Mouse (Mus musculus) midbrain, embryonic 15.5 days (tissue): ENCODE results near the gene Ankrd10. TPM values are rescaled to one million over a fixed set of nuclear protein-coding genes. Genes with fewer than 3 reads are reported as not detected.
"Not testable (repeated sequence)": the region's sequence is repeated elsewhere in the genome, so short reads cannot be mapped to it uniquely, and the experiment has no call there.

Source experiments
- ATAC-seq: fragments of 200-750 bp; cut with Nextera tagmentation; replicated peaks from 2 replicates; pipeline ENCODE4 v1.8.0; 2017; ENCODE audit warnings: moderate TSS enrichment
- H3K27ac ChIP-seq: fragments of 300-500 bp; sonication (generic); 2 replicates; pipeline ENCODE4 v1.5.1; 2015; ENCODE audit warnings: mild to moderate bottlenecking, inconsistent platforms
- H3K27me3 ChIP-seq: fragments of 300-500 bp; sonication (generic); replicated peaks from 2 replicates; pipeline ENCODE4 v1.6.1; 2015; ENCODE audit warnings: inconsistent platforms
- H3K36me3 ChIP-seq: fragments of 300-500 bp; sonication (generic); replicated peaks from 2 replicates; pipeline ENCODE4 v1.6.1; 2015; ENCODE audit warnings: inconsistent platforms
- H3K4me1 ChIP-seq: fragments of 300-500 bp; sonication (generic); 2 replicates; pipeline ENCODE4 v1.6.1; 2015; ENCODE audit warnings: inconsistent platforms
- H3K4me2 ChIP-seq: fragments of 300-500 bp; sonication (generic); 2 replicates; pipeline ENCODE4 v1.6.1; 2015; ENCODE audit warnings: inconsistent platforms, mild to moderate bottlenecking, moderate library complexity
- H3K4me3 ChIP-seq: fragments of 300-500 bp; sonication (generic); 2 replicates; pipeline ENCODE4 v1.5.1; 2015; ENCODE audit warnings: mild to moderate bottlenecking, inconsistent platforms
- H3K9ac ChIP-seq: fragments of 300-500 bp; sonication (generic); 2 replicates; pipeline ENCODE4 v1.6.1; 2015; ENCODE audit warnings: mild to moderate bottlenecking, inconsistent platforms
- H3K9me3 ChIP-seq: fragments of 300-500 bp; sonication (generic); 2 replicates; pipeline ENCODE4 v1.6.1; 2016; ENCODE audit warnings: inconsistent platforms
- WGBS: fragments of 180-500 bp; shearing (Covaris S2); methylation state at CpG from one replicate; pipeline ENCODE4 v1.1.7; 2015; ENCODE audit warnings: mixed read lengths; 5-methylcytosine and 5-hydroxymethylcytosine counted together
- microRNA-seq: library from miRNA; unstranded; fragments of <30 nt; microRNA quantifications from one replicate; pipeline ENCODE4, GENCODE M21; 2016
- polyA plus RNA-seq: library from polyadenylated mRNA; unstranded; fragments of >200 nt; fragmentation: Nextera tagmentation; extraction: Ambion mirVana; gene quantifications from 2 replicates; pipeline ENCODE4 v1.2.1, GENCODE M21; 2015

Ankrd10 gene
- polyA plus RNA-seq, 1 experiment from 2014 or later = 98.4 TPM

DNA sequence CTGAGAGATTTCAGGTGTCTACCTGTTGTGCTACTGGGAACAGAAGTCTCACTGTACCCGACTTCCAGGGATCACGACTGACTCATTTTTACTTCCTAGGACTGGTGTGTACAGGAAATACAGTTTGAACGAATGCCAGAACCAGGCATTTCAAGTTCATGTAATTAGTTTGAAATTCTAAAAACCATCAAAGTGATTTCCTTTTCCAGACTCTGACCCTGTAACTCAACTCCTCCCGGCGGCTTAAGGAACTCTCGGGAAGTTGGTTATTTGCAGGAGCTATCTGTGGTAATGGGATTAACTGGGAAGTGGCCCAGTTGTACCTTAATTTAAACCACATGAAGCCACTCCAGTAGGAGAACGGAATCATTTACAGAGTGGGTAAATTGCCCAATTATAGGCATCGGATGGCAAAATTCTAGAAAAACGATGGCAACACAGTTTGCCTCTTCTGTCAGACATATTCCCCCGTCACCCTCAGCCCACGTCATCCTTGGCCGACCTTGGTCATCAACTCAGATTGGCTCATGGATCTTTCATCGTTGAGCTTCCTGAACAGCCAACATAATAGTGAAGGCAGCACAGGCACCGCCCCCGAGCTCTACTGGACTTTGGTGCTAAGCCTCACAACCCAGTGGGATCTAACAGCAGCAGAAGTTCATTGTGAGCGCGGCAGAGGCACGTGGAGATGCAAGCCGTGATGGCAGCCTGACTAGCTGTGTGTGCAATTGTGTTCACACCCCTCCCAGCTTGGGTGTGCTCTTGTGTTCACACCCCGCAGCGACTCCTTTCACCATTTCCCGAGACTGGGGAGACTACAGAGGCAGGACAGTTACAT lies 66.1 kb downstream of the Ankrd10 start:
- WGBS = 87% methylated on average over 22 of the region's 22 CpGs

DNA sequence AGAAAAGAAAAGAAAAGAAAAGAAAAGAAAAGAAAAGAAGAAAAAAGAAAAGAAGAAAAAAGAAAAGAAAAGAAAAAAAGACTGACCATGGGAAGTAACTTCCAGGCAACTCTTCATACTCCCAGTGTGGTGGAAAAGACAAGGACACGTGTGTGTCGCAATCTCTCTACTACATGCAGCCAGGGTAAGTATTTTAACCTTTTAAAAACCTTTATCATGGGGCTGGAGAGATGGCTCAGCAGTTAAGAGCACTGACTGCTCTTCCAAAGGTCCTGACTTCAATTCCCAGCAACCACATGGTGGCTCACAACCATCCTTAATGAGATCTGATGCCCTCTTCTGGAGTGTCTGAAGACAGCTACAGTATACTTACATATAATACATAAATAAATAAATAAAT lies 67.4 kb downstream of the Ankrd10 start:
- H3K27ac ChIP-seq, H3K4me2 ChIP-seq, H3K4me3 ChIP-seq, H3K9me3 ChIP-seq, ATAC-seq, H3K27me3 ChIP-seq, H3K4me1 ChIP-seq, H3K9ac ChIP-seq: not testable (repeated sequence)
- 91% methylated on average over 2 of the region's 2 CpGs for WGBS
- peaks cover 15% of the 10 kb centered on the region for H3K36me3 ChIP-seq

More for the DNA sequence above, 66.1 kb downstream of the Ankrd10 start:
- Histone ChIP-seq H3K4me3 (no peak overlapping the region), H3K9ac (no peak overlapping the region), H3K4me2 (no peak overlapping the region), H3K9me3 (no peaks in the 10 kb centered on the region), H3K27me3 (no peaks in the 10 kb centered on the region), H3K36me3 (peaks cover 6% of the 10 kb centered on the region), H3K4me1 (no peaks in the 10 kb centered on the region), H3K27ac (no peak overlapping the region)
- ATAC-seq = no peak

DNA sequence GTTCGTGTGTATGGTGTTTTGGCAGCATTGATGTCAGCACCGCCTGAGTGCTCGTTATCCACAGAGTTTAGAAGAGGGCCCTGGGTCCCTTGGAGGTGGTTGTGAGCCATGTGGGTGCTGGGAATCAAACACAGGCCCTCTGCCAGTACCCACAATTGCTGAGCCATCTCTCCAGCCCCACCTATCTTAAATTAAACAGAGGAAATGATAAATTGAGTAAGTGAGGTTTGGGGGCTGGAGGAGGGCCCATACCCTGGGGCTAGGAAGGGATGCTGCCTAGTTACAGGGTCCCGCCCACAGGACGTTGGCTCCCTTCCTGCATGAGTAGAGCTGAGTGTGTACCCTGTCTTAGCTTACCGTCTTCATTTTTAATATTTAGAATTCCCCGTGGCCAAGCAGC lies 70.8 kb downstream of the Ankrd10 start:
- Histone ChIP-seq H3K4me2 (no peak overlapping the region), H3K36me3 (peaks cover 24% of the 10 kb centered on the region), H3K4me1 (peaks cover 8% of the 10 kb centered on the region), H3K27ac (no peak overlapping the region), H3K9me3 (no peaks in the 10 kb centered on the region), H3K9ac (no peak overlapping the region), H3K27me3 (no peaks in the 10 kb centered on the region), H3K4me3 (no peak overlapping the region)
- 94% methylated on average over 7 of the region's 7 CpGs for WGBS
- no peak for ATAC-seq

DNA sequence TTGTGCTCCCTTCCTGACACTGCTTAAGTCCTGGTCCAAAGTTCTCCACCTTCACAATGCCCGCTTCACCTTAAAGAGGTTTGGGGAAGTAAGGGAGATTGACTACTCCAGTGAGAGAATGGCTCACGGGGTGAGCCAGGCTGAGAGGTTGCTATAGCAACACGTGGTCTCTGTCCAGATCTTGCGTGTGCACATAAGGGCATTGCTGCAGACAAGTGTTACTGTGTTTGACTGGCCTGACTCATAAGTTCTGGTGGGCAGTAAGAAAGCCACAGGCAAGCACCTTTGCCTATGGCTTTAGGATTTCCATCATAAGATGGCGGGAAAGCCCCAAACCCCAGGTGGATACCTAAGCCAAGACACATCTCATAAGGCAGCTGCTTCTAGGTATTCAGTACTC lies 71.3 kb downstream of the Ankrd10 start:
- 79% methylated on average over 5 of the region's 5 CpGs for WGBS
- Histone ChIP-seq H3K4me3 (no peak overlapping the region), H3K4me2 (no peak overlapping the region), H3K27me3 (no peaks in the 10 kb centered on the region), H3K27ac (no peak overlapping the region), H3K9me3 (no peaks in the 10 kb centered on the region), H3K4me1 (peaks cover 13% of the 10 kb centered on the region), H3K36me3 (peaks cover 24% of the 10 kb centered on the region), H3K9ac (no peak overlapping the region)
- no peak for ATAC-seq

Small RNA genes within 50 kb of the gene (microRNA-seq; reads per million reads assigned to microRNA genes)
- gene Mir7238 = 0.92 reads per million

Other genes with a start within 250 kb of the Ankrd10 start
- 0.71 and 1.3 TPM in 2 replicates for gene Rab20, start 157.0 kb downstream of the Ankrd10 start, polyA plus RNA-seq
- gene Naxd, start 138.3 kb downstream of the Ankrd10 start, polyA plus RNA-seq = 140 and 153 TPM in 2 replicates
- 21.7 and 23.5 TPM in 2 replicates for gene Cars2, start 85.0 kb downstream of the Ankrd10 start, polyA plus RNA-seq
- 47.9 and 50.5 TPM in 2 replicates for gene Ing1, start 80.2 kb downstream of the Ankrd10 start, polyA plus RNA-seq
- 0.24 TPM in 1 of 2 replicates, not detected in the other for gene 1700016D06Rik, start 65.3 kb upstream of the Ankrd10 start, polyA plus RNA-seq
- gene Arhgef7, start 92.0 kb upstream of the Ankrd10 start, polyA plus RNA-seq = 87.6 and 87.7 TPM in 2 replicates
- 0.27 and 0.44 TPM in 2 replicates for gene Tex29, start 204.7 kb upstream of the Ankrd10 start, polyA plus RNA-seq